Mouse (Mus musculus) layer of hippocampus, adult 8-10 months (tissue): ENCODE measurements around the gene Epha6. TPM values are rescaled to one million over a fixed set of nuclear protein-coding genes. Genes with fewer than 3 reads are reported as not detected.
"Not testable (repeated sequence)": the region's sequence is repeated elsewhere in the genome, so short reads cannot be mapped to it uniquely, and the experiment has no call there.

Experiments used
- DNase-seq, 2 experiments: peaks; one replicate each; pipeline ENCODE4 v3.0.0; 2022; ENCODE audit warnings: low spot score in 2 of 2
- total RNA-seq, 4 experiments: library from RNA; stranded (reverse); gene quantifications; 2 replicates each; pipeline ENCODE4 v1.2.4; 2022

Gene Epha6
- total RNA-seq, 4 experiments from 2014 or later: 159 to 187 (median 173) TPM

DNA sequence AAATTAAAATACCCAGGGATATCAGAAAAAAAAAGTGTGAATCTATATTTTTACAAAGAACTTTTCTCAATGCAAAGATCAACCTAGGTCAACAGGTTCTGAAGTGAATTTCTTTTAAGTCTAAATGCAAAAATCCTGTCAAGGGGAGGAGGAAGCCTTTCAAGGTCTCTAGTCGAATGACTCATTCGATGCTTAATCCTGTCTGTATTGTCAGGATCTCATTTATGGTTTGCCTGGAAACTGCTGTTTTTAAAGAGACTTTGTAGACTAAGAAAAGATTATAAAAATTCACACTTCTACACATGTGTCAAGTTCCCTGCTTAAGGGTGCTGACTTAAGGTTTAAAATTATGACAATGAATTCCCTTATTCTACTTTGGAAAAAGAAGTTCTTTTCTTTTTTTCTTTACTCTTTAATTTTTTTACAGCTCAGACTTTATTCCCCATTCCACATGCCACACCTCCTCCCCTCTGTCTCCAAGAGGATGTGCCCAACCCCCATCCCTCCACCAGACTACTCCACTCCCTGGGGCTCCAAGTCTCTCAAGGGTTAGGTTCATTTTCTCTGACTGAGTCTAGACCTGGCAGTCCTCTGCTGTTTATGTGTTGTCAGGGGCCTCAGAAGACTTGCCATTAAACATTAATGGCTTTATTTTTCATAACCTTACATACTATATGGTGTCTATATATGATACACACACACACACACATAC lies 598.3 kb downstream of the Epha6 start:
- no peak for DNase-seq

DNA sequence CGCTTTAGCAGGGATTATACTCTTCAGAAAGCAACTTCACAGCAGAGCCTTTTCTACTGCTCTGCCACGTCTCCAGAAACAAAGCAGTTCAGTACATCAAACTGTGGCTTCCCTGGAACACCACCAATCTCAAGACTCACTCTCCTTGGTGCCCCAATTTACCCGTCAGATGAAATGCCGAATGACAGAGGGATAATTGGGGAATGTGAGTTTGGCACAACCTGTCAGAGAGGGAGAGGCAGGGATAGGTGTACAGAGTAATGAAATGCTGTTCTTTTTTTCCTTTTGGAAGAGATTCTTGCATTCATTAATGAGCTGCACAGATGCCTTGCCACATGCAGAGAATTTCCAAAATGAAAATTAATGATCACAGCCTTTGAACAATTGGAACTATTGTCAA lies 635.5 kb downstream of the Epha6 start:
- peak in 1 of 2 experiments; percentile 13 for DNase-seq

DNA sequence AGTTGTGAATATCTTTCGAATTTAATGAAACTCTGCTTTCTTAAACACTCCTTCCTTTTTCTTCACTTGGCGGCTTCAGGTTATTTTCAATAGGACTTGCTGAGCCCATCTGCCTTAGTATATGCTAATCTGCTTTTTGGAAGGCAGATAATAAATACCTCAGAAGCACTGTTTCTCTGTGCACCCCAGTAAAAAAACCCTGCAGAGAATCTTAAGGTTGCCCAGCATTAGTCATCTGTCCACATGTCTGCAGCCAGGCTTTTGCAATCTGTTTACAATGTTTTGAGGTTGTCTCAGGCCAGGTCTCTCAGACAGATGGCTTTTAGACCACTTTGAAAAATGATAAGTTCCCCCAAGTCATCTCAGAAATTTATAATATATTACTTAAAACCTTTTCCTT lies 649.6 kb downstream of the Epha6 start:
- no peak for DNase-seq

DNA sequence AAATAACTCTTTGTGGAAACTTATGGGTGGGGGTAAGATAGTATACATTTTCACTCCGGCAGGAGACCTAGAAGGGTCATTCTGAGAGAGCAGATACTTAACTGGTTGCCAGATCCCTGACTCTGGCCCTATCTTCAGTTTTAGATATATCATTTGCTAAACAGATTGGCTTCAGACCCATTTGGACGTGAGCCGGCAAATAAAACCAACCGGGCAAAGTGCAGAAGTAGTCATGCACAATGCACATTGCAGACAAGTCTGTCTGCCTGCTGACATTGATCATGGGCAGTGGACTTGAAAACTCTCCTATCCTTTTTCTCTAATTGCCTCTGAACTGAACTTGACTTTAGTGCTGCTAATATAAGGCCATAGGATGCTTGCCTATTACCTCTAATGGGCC lies 681.6 kb downstream of the Epha6 start:
- DNase-seq: no peak

DNA sequence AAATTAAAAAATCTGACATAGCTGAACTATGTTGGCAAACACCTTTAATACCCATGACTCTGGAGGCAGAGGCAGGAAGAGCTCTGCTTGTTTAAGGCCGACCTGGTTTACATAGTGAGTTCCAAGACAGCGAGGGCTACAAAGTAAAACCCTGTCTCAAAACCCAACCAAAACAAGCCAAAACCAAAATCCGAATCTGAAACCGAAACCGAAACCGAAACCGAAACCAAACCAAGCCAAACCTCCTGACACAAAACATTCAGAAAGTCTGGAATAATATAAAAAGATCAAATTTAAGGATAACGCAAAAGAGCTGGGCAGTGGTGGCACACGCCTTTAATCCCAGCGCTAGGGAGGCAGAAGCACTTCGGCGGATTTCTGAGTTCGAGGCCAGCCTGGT lies 725.3 kb downstream of the Epha6 start:
- no peak for DNase-seq

DNA sequence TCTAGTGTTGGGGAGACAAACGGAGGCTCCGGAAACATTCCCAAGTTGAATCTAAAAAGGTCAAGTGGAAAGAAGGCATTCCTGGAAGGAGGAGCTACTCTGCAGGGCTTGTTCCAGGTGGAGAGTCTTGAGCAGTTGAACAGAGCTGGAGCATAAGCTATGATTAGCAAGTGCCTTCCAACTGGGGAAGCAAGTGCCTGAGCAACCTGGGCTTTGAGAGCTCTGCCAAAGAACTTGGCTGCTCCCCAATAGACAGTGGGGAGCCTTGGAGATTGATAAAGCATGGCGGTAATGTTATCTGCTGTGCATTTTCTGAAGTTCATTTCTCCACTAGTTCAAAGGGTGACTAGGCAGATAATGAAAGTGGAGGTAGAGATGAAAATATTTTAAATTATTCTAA lies 733.5 kb downstream of the Epha6 start:
- no peak for DNase-seq

DNA sequence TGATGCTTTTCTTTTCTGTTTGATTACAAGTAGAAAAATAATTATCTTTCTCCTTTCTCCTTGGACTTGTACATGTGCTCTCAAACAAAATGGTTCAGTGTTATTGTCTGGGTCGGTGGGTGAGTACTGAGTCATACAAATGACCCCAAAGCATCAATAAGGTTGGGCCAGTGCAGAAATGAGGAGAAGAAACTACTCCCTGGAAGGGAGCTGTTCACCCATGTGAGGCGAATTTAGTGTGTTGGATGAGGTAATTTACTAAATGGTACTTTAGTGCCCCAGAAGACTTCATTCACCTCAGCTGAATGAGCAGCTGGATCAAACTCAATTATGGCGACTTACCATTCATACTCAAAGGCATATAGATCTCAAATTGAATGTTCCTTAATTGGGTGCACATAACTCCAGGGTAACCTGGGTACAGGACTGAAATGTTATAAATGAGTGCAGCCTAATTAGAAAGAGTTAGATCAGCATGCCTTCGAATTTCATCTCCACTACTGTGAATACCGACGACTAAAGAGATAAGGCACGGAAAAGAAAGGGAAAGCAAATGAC lies 751.1 kb downstream of the Epha6 start:
- DNase-seq: no peak

DNA sequence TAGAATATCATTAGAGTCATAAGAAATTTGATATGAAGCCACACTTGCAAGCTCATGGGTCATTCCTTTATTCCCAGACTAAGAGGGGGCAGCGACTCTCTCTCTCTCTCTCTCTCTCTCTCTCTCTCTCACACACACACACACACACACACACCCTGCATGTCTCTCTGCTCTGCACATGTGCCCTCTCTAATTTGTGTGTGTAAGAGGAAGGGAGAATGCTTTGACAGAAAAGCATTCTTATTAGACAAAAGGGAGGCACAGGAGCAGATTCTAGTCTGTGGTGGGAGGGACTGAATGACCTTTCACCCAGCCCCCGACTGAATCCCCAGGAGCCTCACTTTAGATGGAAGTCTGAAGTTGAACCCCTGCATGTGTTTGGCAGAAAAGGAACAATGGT lies 752.6 kb downstream of the Epha6 start:
- DNase-seq: no peak

DNA sequence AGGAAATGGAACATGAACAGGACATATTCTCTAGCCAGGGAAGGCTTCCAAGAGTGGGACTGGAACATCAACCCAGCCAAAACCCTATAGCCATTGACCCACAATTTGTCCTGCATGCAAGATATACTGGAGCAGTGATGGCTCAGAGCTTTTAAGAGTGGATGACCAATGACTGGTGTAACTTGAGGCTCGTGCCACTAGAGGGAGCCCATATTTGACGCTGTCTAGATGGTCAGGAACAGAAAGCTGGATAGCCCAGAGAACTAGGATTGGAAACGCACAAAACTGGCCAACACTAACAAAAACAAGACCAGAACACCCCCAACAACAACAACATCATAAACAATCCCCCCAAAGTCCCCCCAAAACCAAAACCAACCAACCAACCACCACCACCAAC lies 758.8 kb downstream of the Epha6 start:
- DNase-seq: peak in 1 of 2 experiments; percentile 13

DNA sequence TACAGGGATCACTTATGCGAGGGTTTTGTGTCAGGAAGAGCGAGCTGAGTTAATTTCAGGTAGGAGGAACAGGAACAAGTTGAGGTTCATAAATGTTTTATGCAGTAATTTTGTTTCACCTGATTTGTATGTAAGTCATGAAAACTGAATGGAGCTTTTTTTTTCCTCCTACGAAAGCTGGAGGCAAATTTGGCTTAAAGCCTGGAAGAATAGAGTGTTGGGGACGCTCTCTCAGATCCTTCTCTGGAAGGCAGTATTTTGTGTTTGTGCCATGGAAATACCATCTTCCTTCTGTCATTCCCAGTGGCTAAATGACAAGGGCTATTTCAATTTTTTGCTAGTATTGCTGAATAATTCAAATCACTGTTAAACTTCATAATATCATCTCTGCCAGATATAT lies 768.6 kb downstream of the Epha6 start:
- no peak for DNase-seq

DNA sequence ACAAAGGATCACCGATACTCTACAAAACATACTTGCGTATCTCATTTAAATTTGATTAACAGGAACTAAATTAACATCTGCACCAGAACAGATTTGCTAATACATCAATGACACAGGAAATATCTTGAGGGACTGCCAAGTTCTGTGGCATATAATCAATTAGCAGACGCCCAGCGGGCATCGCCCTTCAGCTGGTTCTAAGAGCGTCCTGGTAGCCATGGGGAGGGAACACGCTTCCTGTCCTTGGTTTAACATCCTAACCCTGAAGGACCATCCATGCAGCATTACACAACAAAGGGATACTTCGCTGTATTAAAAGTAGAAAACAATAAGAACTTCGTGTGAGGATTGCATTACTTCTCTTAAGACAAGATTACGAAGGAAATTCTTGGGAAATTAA lies 769.0 kb downstream of the Epha6 start:
- DNase-seq: no peak

DNA sequence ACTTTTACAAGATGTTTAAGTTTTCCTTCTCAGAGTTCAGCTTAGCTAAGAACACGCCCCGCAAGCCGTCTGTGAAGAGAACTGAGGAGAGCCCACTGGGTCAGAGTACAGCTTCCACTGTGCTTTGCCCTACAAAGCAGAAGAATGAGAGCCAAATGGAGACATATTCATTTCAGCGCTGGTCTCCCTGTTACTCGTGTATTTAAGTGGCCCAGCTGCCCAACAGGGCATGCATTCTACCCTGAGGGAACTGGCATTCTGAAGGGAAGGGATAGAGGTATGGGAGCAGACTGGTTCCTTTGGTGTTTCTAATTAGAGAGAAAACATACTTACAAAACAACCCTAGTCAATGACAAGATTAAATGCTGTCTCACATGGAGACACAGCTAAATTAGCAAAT lies 772.9 kb downstream of the Epha6 start:
- no peak for DNase-seq

DNA sequence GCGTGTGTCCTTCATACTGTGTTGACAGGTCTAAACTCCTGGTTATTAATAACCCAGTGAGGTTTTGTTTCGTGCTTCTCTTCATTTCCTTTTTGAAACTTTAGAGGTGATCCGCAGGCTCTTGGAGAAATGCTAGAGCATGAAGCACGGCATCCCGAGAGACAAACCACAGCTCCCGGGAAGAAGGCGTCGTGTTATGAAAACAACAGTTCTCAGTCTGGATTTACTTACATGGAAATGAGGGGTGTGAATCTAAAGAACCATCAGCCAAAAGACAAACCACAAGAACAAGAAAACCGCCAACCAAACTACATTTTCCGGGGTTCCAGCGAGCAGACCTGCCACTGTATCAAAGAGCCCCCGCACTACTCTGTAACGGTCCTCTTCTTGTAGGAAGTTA lies 775.7 kb downstream of the Epha6 start:
- DNase-seq: no peak

DNA sequence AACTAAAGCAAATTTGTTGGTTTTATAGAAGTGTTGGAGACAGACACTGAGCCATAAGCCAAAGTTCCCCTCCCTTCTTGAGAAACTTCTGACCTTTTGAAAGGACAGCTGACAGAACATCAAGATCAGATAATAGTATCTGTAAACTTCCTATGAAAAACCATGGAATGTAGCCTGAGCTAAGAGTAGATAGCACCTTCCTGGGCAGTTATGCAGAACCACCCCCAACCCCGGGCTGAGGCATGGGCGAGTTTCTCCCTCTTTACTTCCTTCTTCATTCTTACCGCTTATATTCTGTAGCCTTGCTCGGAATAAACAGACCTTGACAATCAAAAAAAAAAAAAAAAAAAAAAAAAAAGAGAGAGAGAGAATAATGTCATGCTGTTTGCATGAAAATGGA lies 805.5 kb downstream of the Epha6 start:
- not testable (repeated sequence) for DNase-seq

DNA sequence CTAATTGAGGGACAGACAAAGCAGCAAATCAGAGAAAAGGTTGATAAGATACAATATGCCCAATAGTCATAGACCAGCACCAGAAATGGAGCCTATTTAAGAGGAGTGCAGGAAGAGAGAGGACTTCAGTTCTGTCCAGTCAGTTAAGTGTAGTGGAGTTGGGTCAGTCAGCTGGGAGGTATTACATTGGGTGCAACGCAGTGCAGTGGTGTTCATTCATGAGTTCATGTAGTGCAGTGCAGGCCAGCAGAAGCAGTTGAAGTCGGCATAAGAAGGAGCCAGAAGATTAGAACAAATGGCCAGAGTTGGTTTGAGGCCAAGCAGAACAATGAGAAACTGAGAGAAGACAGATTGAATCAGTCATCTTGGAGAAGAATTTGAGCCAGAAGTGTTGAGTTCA lies 833.0 kb downstream of the Epha6 start:
- DNase-seq: no peak

DNA sequence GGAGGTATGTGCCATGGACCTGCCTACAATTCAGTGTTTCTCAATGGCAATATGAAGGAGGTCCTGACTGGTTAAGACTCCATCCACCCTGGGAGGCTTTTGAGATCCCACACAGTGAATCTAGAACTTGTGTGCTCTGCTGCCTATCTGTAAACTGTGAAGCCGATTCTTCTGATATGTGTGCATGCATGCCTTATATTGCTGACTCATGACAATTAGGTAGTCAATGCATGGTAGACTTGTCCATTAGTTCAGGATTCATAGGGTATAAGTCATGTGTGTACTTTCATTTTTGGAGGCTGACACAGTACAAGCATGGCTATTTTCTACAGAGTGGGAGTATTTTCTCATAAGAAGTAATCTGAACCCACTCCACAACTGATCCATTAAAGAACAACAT lies 834.9 kb downstream of the Epha6 start:
- DNase-seq: no peak

DNA sequence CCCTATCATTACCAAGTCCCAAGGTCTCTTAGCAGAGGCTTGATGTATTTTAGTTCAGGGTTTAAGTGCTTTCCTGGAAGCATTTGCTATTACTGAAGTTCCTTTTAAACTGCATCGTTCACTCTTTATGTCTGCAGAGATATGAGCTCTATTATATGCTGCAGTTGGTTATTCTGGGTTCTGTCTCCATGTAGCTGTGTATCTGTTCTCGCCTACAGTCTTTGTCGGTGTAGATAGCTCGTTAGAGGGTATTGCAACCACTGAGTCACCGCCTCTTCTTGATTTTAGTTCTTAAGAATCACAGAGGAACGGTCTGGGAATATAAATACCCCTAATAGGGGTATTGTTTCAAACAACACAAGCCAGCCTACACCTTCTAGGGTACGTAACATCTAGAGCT lies 835.4 kb downstream of the Epha6 start:
- DNase-seq: no peak

DNA sequence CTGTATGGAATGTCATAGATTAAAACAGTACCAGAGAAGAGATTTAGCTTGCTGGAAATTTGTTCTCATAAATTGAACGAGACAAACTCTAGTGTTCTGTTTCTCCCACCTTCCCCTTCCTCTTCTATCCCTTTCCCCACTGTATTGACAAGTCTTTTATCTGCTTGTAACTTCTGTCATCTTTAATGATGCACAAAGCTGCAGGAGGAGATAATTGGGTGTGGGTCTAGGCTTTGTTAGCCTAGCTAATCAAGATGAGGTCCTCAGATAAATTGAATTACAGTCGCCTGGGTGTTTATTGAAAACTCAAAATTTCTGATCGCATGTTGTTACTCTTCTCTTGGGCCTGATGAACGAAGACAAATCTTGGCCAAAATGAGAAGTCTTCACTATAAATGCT lies 844.5 kb downstream of the Epha6 start:
- no peak for DNase-seq

DNA sequence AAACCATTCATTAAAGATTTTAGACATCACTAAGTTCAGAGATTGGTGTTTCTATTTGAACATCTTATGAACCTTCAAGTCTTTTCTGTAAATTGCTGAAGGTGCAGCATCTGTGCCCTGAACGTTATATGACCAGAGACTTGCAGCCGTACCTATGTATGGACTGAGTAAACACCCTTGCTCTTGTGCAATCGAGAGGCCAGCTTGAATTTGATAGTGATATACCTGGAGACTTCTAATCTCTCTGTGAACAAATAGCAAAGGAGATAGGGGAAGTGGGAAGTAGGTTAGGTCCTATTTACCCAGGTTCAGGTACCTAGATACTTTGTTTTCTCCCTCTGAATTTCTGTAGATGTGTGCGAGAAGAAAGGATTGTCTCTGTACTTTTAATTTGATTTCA lies 854.4 kb downstream of the Epha6 start:
- DNase-seq: no peak

DNA sequence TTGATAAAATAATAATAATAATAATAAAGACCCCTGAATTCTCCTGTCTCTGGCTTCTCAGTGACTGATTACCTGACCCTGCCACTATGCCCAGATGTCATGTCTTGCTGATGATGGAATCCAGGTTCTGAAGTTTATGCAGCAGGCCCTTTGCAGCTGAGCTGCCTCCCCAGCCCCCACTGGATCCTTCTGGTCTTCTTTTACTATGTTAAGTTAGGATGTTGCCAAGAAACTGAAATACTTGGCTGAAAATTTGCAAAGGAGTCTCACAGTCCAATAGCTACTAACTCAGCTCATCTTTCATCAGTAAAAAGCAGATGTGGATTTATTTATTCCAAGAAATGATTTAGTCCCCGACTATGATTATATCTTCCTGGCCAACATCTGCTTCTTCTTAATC lies 861.7 kb downstream of the Epha6 start:
- no peak for DNase-seq

DNA sequence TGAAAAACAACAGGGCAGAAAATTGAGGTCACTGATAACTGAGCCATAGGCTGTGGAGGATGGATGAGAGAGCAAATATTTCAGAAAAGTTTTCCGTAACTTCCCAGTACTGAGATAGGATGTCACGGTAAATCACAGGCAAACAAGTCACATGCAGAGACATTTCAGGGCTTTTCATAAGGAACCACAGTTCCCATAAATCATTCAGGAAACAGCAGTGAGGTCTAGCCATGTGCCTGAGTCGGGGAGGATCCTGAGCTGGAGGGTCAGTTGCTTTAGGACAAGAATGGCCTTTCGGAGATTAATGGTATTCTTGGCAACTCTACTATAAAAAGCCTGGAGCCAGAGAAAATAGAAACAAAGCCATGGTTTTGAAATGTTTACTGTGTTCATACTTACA lies 889.8 kb downstream of the Epha6 start:
- DNase-seq: no peak

DNA sequence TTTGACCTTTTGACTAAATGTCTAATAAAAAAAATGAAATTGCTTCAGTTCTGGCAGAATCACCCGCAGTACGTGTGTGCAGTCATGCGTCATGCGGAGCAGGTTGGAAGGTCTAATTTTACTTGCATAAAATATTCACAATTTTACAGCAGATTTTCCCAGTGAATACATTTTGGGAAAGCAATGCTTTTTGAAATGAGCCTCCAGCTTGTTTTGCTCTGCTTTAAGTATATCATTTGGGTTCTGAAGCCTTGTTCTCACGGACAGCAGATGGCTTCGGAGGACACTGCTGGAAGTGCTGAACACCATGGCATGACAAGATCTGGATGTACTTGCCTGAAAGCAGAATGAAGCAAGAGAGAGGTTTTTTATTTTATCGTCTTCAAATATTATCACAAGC lies 912.1 kb downstream of the Epha6 start:
- DNase-seq: peak; percentile 80 to 81

DNA sequence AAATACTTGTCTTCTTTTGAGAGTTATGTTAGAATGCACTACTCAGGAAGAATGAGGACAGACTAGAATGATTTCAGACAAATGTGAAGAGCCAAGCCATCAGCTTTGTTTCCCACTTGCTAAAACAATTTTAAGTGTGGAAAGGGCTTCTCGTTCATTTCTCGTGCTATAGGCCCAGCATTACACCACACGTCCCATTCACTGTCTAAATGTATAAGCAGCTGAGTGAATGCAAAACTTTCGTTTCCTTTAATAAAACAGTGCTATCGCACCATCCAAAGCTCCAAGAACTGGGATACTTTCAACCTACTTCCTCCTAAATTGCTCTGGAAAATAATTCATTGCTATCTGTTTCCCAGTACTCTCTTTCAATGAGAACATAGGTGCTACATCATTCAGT lies 916.2 kb downstream of the Epha6 start:
- DNase-seq: no peak

DNA sequence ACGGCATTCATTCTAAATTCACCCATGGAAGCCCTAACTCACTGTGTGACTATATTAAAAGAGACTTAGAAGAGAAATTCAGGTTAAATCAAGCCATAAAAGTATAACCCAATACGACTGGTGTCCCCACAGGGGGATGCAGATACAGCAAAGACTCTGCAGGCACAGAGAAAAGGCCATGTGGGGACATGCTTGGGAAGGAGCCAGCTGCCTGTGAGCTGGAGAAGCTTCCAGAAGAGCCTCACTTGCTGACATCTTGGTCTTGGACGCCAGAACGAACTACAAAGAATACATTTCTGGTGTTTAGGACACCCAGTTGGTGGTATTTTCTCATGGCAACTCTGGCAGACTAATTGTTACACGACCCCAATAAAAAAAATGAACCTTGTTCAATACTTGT lies 920.2 kb downstream of the Epha6 start:
- DNase-seq: no peak
